Mouse (Mus musculus): ENCODE measurements at regions not wholly inside any gene's neighbourhood (a gene's known extent, or its start where the extent isn't known, plus 50 kb on each side); places are given as distances from the start of the nearest gene placed in this dataset.

DNA sequence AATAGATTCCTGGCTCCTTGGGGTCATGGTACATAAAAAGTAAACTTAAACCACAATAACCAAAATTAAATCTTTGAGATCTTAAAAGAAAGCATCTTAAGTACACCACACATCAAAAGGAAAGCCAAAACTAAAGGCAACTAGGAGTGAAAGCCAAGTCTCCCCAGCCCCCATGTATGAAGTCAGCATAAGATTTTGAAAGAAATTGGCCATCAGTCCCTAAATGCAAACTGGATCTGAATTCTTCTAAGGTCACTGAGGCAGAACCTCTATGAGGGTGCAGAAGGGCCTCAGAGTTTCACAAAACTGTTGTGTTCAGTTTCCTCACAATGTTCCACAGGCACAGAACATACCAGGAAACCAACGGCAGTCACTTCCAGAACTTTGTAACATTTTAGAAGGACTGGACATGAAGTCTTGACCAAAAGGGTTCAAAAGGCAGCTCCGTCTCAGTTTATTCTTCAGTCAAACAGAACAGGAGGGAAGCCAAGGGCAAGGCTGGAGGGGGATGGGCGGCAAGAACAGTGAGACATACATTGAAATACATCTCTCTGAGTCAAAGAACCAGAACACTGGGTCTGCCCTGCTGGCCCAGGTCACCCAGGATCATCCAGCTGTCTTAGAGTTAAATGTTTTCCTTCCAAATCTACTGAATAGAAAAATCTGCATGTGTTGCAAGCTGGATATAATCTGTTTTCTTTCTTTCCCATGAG is 92.9 kb downstream of the Adamts15 start:
- TF ChIP-seq POLR2A (IDR thresholded peaks at IDR 0.05; ENCODE audit: insufficient read depth, low read depth, low read length) (no peak), CTCF (IDR thresholded peaks at IDR 0.05; ENCODE audit: insufficient read depth, low read depth, low read length) (no peak)

Measured in olfactory bulb, adult 2 months (tissue).